Mouse (Mus musculus) ES-E14 (cell line): ENCODE results near the gene Diras1. TPM values are rescaled to one million over a fixed set of nuclear protein-coding genes. Genes with fewer than 3 reads are reported as not detected.
A peak's percentile ranks its signal among the peaks of the same experiment; 100 is the strongest.

Source experiments
- DNase-seq: peaks from one replicate; pipeline ENCODE4 v3.0.0-alpha.2; 2013; ENCODE audit warnings: low read depth, low spot score
- H3K27ac ChIP-seq: 2 replicates; pipeline ENCODE4 v1.5.1; 2012; ENCODE audit warnings: low read depth, mild to moderate bottlenecking, low read length, moderate library complexity, mixed read lengths; ENCODE audit not compliant: poor library complexity, insufficient read depth, severe bottlenecking
- H3K36me3 ChIP-seq: 2 replicates; pipeline ENCODE4 v1.6.1; 2012; ENCODE audit warnings: mild to moderate bottlenecking, low read length, moderate library complexity, mixed read lengths; ENCODE audit not compliant: control insufficient read depth, poor library complexity, insufficient read depth, severe bottlenecking
- H3K4me1 ChIP-seq, 2 experiments: fragments of 150-350 bp in 1 of 2; sonication (generic) in 1 of 2; 2 replicates each; pipeline ENCODE4 v1.6.1; 2012; ENCODE audit warnings: low read length in 2 of 2, mild to moderate bottlenecking in 1 of 2, mixed read lengths in 1 of 2; ENCODE audit not compliant: control insufficient read depth in 2 of 2, insufficient read depth in 2 of 2, poor library complexity in 1 of 2
- H3K4me3 ChIP-seq, 2 experiments: fragments of 150-350 bp in 1 of 2; sonication (generic) in 1 of 2; 2 replicates each; pipeline ENCODE4 v1.5.1; 2012; ENCODE audit warnings: low read length in 2 of 2, low read depth in 1 of 2, mild to moderate bottlenecking in 1 of 2, mixed read lengths in 1 of 2; ENCODE audit not compliant: insufficient read depth in 1 of 2, poor library complexity in 1 of 2, severe bottlenecking in 1 of 2
- H3K9ac ChIP-seq: 2 replicates; pipeline ENCODE4 v1.6.1; 2012; ENCODE audit warnings: low read depth, mild to moderate bottlenecking, low read length, mixed read lengths; ENCODE audit not compliant: poor library complexity, insufficient read depth, severe bottlenecking
- H3K9me3 ChIP-seq: fragments of 150-350 bp; sonication (generic); 2 replicates; pipeline ENCODE4 v1.6.1; 2012; ENCODE audit warnings: low read depth, mild to moderate bottlenecking, low read length; ENCODE audit not compliant: control insufficient read depth, insufficient read depth
- CHD2 ChIP-seq: IDR thresholded peaks from 2 replicates; pipeline ENCODE4 v1.6.1; 2014; ENCODE audit warnings: mild to moderate bottlenecking, low read depth, low read length, inconsistent platforms
- HCFC1 ChIP-seq: IDR thresholded peaks from 2 replicates; pipeline ENCODE4 v1.6.1; 2012; ENCODE audit warnings: low read length, inconsistent platforms, borderline replicate concordance; ENCODE audit not compliant: insufficient read depth
- MAFK ChIP-seq: IDR thresholded peaks from 2 replicates; pipeline ENCODE4 v1.6.1; 2014; ENCODE audit warnings: mild to moderate bottlenecking, low read depth, low read length, inconsistent platforms; ENCODE audit not compliant: insufficient read depth
- ZC3H11A ChIP-seq: IDR thresholded peaks from 2 replicates; pipeline ENCODE4 v1.6.1; 2012; ENCODE audit warnings: low read depth, mild to moderate bottlenecking, inconsistent platforms, low read length, borderline replicate concordance
- ZNF384 ChIP-seq: IDR thresholded peaks from 2 replicates; pipeline ENCODE4 v1.6.1; 2012; ENCODE audit warnings: low read depth, low read length, inconsistent platforms
- in situ Hi-C, 2 experiments: fragments of 600-800 bp; cut with MboI; formaldehyde crosslinking; loops; one replicate each; pipeline ENCODE4 v1.15.1; 2025; ENCODE audit warnings: low sequenced_read_pairs in 2 of 2, inconsistent platforms in 1 of 2; ENCODE audit not compliant: unreplicated experiment in 2 of 2
- total RNA-seq: library from RNA; depleted of rRNA; stranded (reverse); fragments of 300-350 nt; gene quantifications from 2 replicates; pipeline ENCODE4 v1.2.3, GENCODE M21; 2012

Diras1 gene
- total RNA-seq, 1 experiment, result 1.1 TPM

DNA sequence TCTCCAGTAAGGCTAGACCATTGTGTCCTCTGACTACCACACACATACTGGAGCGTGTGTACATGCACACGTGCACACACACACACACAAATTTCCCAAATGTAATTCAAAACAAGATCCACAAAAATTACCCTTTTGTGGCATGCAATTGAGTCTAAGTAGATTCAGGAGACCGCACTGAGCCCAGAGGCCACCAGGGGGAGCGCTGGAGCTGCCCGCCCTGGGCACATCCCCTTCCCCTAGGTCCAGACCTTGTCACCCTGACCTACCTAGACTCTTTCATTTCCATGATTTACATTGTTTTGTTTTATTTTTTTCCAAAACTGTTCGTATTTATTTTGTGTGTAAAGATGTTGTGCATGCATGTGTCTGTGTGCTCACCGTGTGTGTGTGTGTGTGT, 8.8 kb downstream of the Diras1 start:
- H3K4me3 ChIP-seq, result no peak overlapping the region
- H3K36me3 ChIP-seq, result no peaks in the 10 kb centered on the region
- in situ Hi-C loops, result no loop called here
- H3K27ac ChIP-seq, result no peak overlapping the region
- no peaks in the 10 kb centered on the region for H3K9me3 ChIP-seq
- H3K9ac ChIP-seq, result no peak overlapping the region
- no peak for TF ChIP-seq HCFC1
- no peak for TF ChIP-seq CHD2
- TF ChIP-seq ZC3H11A, result no peak
- TF ChIP-seq MAFK, result no peak
- no peak for TF ChIP-seq ZNF384
- H3K4me1 ChIP-seq, result peaks cover 2 to 18% of the 10 kb centered on the region in 2 experiments; a peak in 2 of 4 replicates
- peak; percentile 48 for DNase-seq

GRCm38 (mm10) chr10:81015666-81016065, 9.8 kb downstream of the Diras1 start:
- no peak for TF ChIP-seq ZC3H11A
- no peak for TF ChIP-seq HCFC1
- no peak for TF ChIP-seq ZNF384
- no peak for TF ChIP-seq CHD2
- TF ChIP-seq MAFK, result no peak
- H3K9me3 ChIP-seq, result no peaks in the 10 kb centered on the region
- H3K36me3 ChIP-seq, result no peaks in the 10 kb centered on the region
- in situ Hi-C loops, result no loop called here
- H3K4me1 ChIP-seq, result peaks cover 2 to 17% of the 10 kb centered on the region in 2 experiments; a peak in 2 of 4 replicates
- H3K9ac ChIP-seq, result no peak overlapping the region
- no peak overlapping the region for H3K27ac ChIP-seq
- no peak overlapping the region for H3K4me3 ChIP-seq
- DNase-seq, result no peak

DNA sequence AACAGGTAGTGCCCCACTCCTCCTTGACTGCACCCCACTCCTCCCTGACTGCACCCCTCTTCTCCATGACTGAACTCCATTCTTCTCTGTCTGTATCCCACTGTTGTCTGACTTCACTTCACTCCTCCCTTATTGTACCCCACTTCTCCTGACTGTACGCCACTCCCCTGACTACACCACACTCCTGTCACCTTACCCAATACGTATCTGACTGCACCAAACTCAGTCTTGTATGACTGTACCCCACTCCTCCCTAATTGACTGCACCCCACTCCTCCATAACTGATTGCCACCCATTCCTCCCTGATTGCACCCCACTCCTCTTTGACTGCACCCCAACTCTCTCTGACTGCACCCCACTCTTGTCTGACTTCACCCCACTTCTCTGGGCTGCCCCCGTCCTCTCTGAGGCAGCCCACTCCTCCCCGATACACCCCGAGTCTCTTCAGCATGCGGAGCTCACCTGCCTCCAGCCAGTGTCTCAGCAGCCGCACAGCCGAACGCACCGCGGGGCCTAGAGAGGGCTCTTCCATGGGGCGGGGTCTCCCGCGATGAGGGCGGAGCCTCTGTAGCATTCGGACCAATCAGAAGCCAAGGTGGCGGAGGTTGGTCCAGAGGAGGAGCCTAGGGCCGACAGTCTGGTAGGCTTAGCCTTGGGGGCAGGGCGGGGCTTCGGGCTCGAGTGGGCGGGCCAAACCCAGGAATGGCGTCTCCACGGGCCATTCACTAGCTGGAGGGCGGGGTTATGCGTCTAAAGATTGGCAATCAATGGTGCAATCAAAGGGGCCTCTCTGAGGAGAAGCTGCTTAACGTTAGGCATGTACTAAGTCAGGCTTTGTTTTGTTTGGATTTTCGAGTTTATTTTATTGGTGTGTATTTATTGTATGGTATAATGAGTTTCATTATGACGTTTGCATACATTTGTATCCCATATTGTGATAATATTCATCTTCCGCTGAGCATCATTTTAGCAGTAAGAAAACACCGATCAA, 10.8 kb downstream of the Diras1 start, which contains the start of gene Gng7:
Gng7 (minus strand) TSS at position 553 of the 992 bp plus-strand sequence.
- no peak within 1 kb of the TSS for H3K27ac ChIP-seq
- peak within 1 kb of the TSS; percentile 56 to 63 for H3K4me3 ChIP-seq
- H3K36me3 ChIP-seq, result no peaks in the 10 kb centered on the region
- TF ChIP-seq CHD2 (no peak), ZNF384 (no peak), MAFK (no peak), HCFC1 (no peak), ZC3H11A (no peak)
- DNase-seq, result peak; percentile 98
- H3K4me1 ChIP-seq, result peaks cover 2 to 16% of the 10 kb centered on the region in 2 experiments; a peak in 2 of 4 replicates
- H3K9ac ChIP-seq, result peak within 1 kb of the TSS; percentile 63
- no peaks in the 10 kb centered on the region for H3K9me3 ChIP-seq
- in situ Hi-C loops, result no loop called here

DNA sequence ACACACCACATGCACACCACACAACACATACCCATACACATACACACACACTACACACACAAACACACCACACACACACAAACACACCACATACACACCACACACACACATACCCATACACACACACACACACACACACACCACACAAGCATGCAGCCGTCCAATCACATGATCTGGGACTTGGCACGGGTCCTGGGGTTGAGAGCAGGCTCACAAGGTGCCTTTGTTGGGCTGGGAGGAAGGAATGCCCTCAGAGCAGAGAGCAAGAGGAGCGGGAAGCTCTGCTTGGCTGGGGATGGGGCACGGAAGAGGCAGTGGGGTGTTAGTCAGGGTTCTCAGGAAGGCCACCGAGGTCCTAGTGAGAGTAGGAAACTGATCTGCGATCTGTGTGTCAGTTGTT, 14.6 kb downstream of the Diras1 start:
- Histone ChIP-seq H3K27ac (no peak overlapping the region), H3K9ac (no peak overlapping the region), H3K4me3 (no peak overlapping the region), H3K36me3 (no peaks in the 10 kb centered on the region), H3K9me3 (no peaks in the 10 kb centered on the region), H3K4me1 (peaks cover 2 to 6% of the 10 kb centered on the region in 2 experiments; a peak in 2 of 4 replicates)
- TF ChIP-seq CHD2 (no peak), MAFK (no peak), ZNF384 (no peak), ZC3H11A (no peak), HCFC1 (no peak)
- in situ Hi-C loops, result no loop called here
- no peak for DNase-seq
